ENCODE assay signal across 15 mouse cellular contexts in genomic region chr11:109039060-109039791, GRCm38 (mm10).
DNase-seq lines count a peak whose midpoint lies in the region; ATAC-seq and TF ChIP-seq lines count a peak whose summit lies in the region.
"Had no signal": no experiment of that assay in that cellular context is flagged by ENCODE, and none has a peak within 500 bp of the region (broad histone marks: within the 10 kb centered on the region; RNA-seq: fewer than 3 reads in every experiment).

No protein-coding gene starts in this region.

- no peaks in the 10 kb centered on the region for H3K36me3 ChIP-seq in forebrain, embryonic 13.5 days (ENCODE audit: poor library complexity, severe bottlenecking)
- H3K36me3 ChIP-seq in forebrain, postnatal 0 days (ENCODE audit: insufficient read depth) = no peaks in the 10 kb centered on the region
- no peaks in the 10 kb centered on the region for H3K36me3 ChIP-seq in limb, embryonic 11.5 days (ENCODE audit: control insufficient read depth, insufficient read depth, low read length)
- H3K36me3 ChIP-seq in limb, embryonic 10.5 days = no peaks in the 10 kb centered on the region
- H3K36me3 ChIP-seq: limb, embryonic 13.5 days had no signal

- DNase-seq in forebrain, postnatal 0 days = no peak
- DNase-seq in limb, embryonic 11.5 days (ENCODE audit: low spot score) = peak; percentile 19
- DNase-seq in limb, embryonic 10.5 days (ENCODE audit: low spot score) = no peak
- DNase-seq in 3134 (ENCODE audit: extremely low read depth, insufficient read length, low spot score) = peak; percentile 15
- DNase-seq in adrenal gland, postnatal 36 days = peak; percentile 43 to 74
- no peak for DNase-seq in layer of hippocampus, adult 9-10 months (ENCODE audit: low spot score)
- DNase-seq in embryo, embryonic 10.5 days (ENCODE audit: low spot score) = no peak
- DNase-seq: cerebellum, adult 11-12 months; gastrocnemius, adult 2 months; heart, postnatal 4 days had no signal

- peaks cover 21% of the 10 kb centered on the region for H3K4me1 ChIP-seq in forebrain, embryonic 13.5 days
- H3K4me1 ChIP-seq in forebrain, postnatal 0 days (ENCODE audit: insufficient read depth) = no peaks in the 10 kb centered on the region; the same call in 1 of the 2 replicates
- H3K4me1 ChIP-seq in limb, embryonic 11.5 days (ENCODE audit: control insufficient read depth, insufficient read depth, low read length) = no peaks in the 10 kb centered on the region
- peaks cover 14% of the 10 kb centered on the region for H3K4me1 ChIP-seq in limb, embryonic 10.5 days

- no peaks in the 10 kb centered on the region for H3K9me3 ChIP-seq in forebrain, embryonic 13.5 days (replicated peaks)
- no peaks in the 10 kb centered on the region for H3K9me3 ChIP-seq in forebrain, postnatal 0 days (ENCODE audit: low read length)
- no peaks in the 10 kb centered on the region for H3K9me3 ChIP-seq in limb, embryonic 11.5 days (ENCODE audit: control insufficient read depth, low read length)
- no peaks in the 10 kb centered on the region for H3K9me3 ChIP-seq in limb, embryonic 10.5 days (replicated peaks)
- H3K9me3 ChIP-seq: limb, embryonic 13.5 days had no signal

- H3K4me3 ChIP-seq in forebrain, embryonic 13.5 days = no peak overlapping the region
- no peak overlapping the region for H3K4me3 ChIP-seq in forebrain, postnatal 0 days (ENCODE audit: low read depth, low read length)
- no peak overlapping the region for H3K4me3 ChIP-seq in limb, embryonic 11.5 days (ENCODE audit: low read depth, low read length)
- H3K4me3 ChIP-seq in limb, embryonic 10.5 days = no peak overlapping the region
- H3K4me3 ChIP-seq: erythroblast, embryonic 14.5 days; gastrocnemius, adult 2 months; limb, embryonic 13.5 days had no signal

- no peak for TF ChIP-seq CTCF in forebrain, postnatal 0 days (IDR thresholded peaks at IDR 0.05; ENCODE audit: low read depth)

- WGBS in forebrain, embryonic 13.5 days = 76% methylated on average over 10 of the region's 10 CpGs
- WGBS in forebrain, postnatal 0 days = 64% methylated on average over 10 of the region's 10 CpGs
- WGBS in limb, embryonic 11.5 days = 76% methylated on average over 10 of the region's 10 CpGs
- WGBS in limb, embryonic 10.5 days = 78% methylated on average over 10 of the region's 10 CpGs

- no peak overlapping the region for H3K9ac ChIP-seq in forebrain, embryonic 13.5 days
- no peak overlapping the region for H3K9ac ChIP-seq in forebrain, postnatal 0 days
- H3K9ac ChIP-seq in limb, embryonic 11.5 days (ENCODE audit: low read length) = no peak overlapping the region
- H3K9ac ChIP-seq: limb, embryonic 13.5 days had no signal

- H3K27me3 ChIP-seq in forebrain, embryonic 13.5 days = no peaks in the 10 kb centered on the region
- H3K27me3 ChIP-seq in forebrain, postnatal 0 days (ENCODE audit: insufficient read depth, low read length) = no peaks in the 10 kb centered on the region
- no peaks in the 10 kb centered on the region for H3K27me3 ChIP-seq in limb, embryonic 11.5 days (ENCODE audit: control insufficient read depth, insufficient read depth, low read length)
- no peaks in the 10 kb centered on the region for H3K27me3 ChIP-seq in limb, embryonic 10.5 days (ENCODE audit: low read depth, poor library complexity, severe bottlenecking)
- H3K27me3 ChIP-seq: limb, embryonic 13.5 days had no signal

- peak overlapping the region; percentile 4; the same call in 1 of the 2 replicates for H3K27ac ChIP-seq in forebrain, embryonic 13.5 days
- H3K27ac ChIP-seq in forebrain, postnatal 0 days (ENCODE audit: low read depth, low read length) = no peak overlapping the region
- no peak overlapping the region for H3K27ac ChIP-seq in limb, embryonic 11.5 days (replicated peaks; ENCODE audit: low read depth, low read length)
- H3K27ac ChIP-seq in limb, embryonic 10.5 days = no peak overlapping the region
- H3K27ac ChIP-seq: gastrocnemius, adult 2 months; limb, embryonic 13.5 days; macrophage had no signal

- no peak overlapping the region for H3K4me2 ChIP-seq in forebrain, embryonic 13.5 days
- no peak overlapping the region for H3K4me2 ChIP-seq in forebrain, postnatal 0 days (ENCODE audit: low read depth)
- H3K4me2 ChIP-seq in limb, embryonic 11.5 days (ENCODE audit: low read depth, severe bottlenecking) = no peak overlapping the region
- H3K4me2 ChIP-seq: heart, embryonic 11.5 days; limb, embryonic 13.5 days had no signal

- no peak for ATAC-seq in forebrain, embryonic 13.5 days
- no peak for ATAC-seq in forebrain, postnatal 0 days
- ATAC-seq in limb, embryonic 11.5 days (ENCODE audit: insufficient number of reproducible peaks, low FRiP score, low TSS enrichment, low read depth) = no peak

Comparison
In these comparisons a context has a peak if more than half of its experiments do, and no peak if none do; other contexts are left out.
1. DNase-seq: peak in limb, embryonic 11.5 days (single experiment), 3134 (single experiment) and adrenal gland, postnatal 36 days (2 of 2); none in forebrain, postnatal 0 days (single experiment), limb, embryonic 10.5 days (single experiment), layer of hippocampus, adult 9-10 months (single experiment) and embryo, embryonic 10.5 days (single experiment).